Mouse (Mus musculus) G1E (cell line): ENCODE results near the gene Tnk2.

Experiments used
- CTCF ChIP-seq: IDR thresholded peaks from 2 replicates; pipeline ENCODE4 v1.5.1; 2012; ENCODE audit warnings: low read depth, low read length, inconsistent platforms, mixed read lengths
- GATA1 ChIP-seq: IDR thresholded peaks from 2 replicates; pipeline ENCODE4 v1.6.1; 2012; ENCODE audit warnings: borderline replicate concordance, low read length, inconsistent platforms, mixed read lengths
- GATA2 ChIP-seq: IDR thresholded peaks from 2 replicates; pipeline ENCODE4 v1.6.1; 2012; ENCODE audit warnings: low read depth, low read length, inconsistent platforms, borderline replicate concordance
- POLR2AphosphoS5 ChIP-seq: IDR thresholded peaks from 2 replicates; pipeline ENCODE4 v1.6.1; 2012; ENCODE audit warnings: low read depth, low read length, inconsistent platforms; ENCODE audit not compliant: insufficient replicate concordance
- TAL1 ChIP-seq: conservative IDR thresholded peaks from 2 replicates; pipeline ENCODE4 v1.6.1; 2012; ENCODE audit warnings: low read depth, low read length, inconsistent platforms, mixed read lengths

- TF ChIP-seq CTCF (no peak), GATA1 (no peak), TAL1 (no peak), POLR2AphosphoS5 (no peak), GATA2 (no peak)
These were observed 14.0 kb downstream of the Tnk2 start for GRCm38 (mm10) chr16:32657498-32658250.
